Mouse (Mus musculus): ENCODE data around the gene Cct7.
A peak's percentile ranks its signal among the peaks of the same experiment; 100 is the strongest.

Gene Cct7

GRCm38 (mm10) chr6:85452411-85452665 is 1.0 kb downstream of the Cct7 start:
- no peak for DNase-seq (ENCODE audit: inconsistent ontology term)

GRCm38 (mm10) chr6:85452816-85453215 is 1.5 kb downstream of the Cct7 start:
- DNase-seq (ENCODE audit: inconsistent ontology term): peak; percentile 34

- no peak for DNase-seq (ENCODE audit: inconsistent ontology term)
These were observed 8.3 kb downstream of the Cct7 start for GRCm38 (mm10) chr6:85459621-85460020.

- DNase-seq (ENCODE audit: inconsistent ontology term): no peak
These were observed 14.1 kb downstream of the Cct7 start for GRCm38 (mm10) chr6:85465381-85465780.

- DNase-seq (ENCODE audit: inconsistent ontology term): no peak
These were observed 18.5 kb downstream of the Cct7 start for GRCm38 (mm10) chr6:85469660-85470430.

GRCm38 (mm10) chr6:85471962-85472361 is 20.6 kb downstream of the Cct7 start:
- no peak for DNase-seq (ENCODE audit: inconsistent ontology term)

- DNase-seq (ENCODE audit: inconsistent ontology term): no peak
These were observed 21.2 kb downstream of the Cct7 start for GRCm38 (mm10) chr6:85472542-85472941.

- no peak for DNase-seq (ENCODE audit: inconsistent ontology term)
These were observed 24.3 kb downstream of the Cct7 start for GRCm38 (mm10) chr6:85475581-85475980.

- no peak for DNase-seq (ENCODE audit: inconsistent ontology term)
These were observed 26.1 kb downstream of the Cct7 start for GRCm38 (mm10) chr6:85477366-85477917.

- DNase-seq (ENCODE audit: inconsistent ontology term): no peak
These were observed 27.1 kb downstream of the Cct7 start for GRCm38 (mm10) chr6:85478416-85478815.

- no peak for DNase-seq (ENCODE audit: inconsistent ontology term)
These were observed 28.7 kb downstream of the Cct7 start for GRCm38 (mm10) chr6:85479979-85480378.

- no peak for DNase-seq (ENCODE audit: inconsistent ontology term)
These were observed 29.4 kb downstream of the Cct7 start for GRCm38 (mm10) chr6:85480685-85481084.

- peak; percentile 6 for DNase-seq (ENCODE audit: inconsistent ontology term)
These were observed 32.8 kb downstream of the Cct7 start for GRCm38 (mm10) chr6:85483843-85484721.

- DNase-seq (ENCODE audit: inconsistent ontology term): no peak
These were observed 34.4 kb downstream of the Cct7 start for GRCm38 (mm10) chr6:85485738-85486137.

- DNase-seq (ENCODE audit: inconsistent ontology term): no peak
These were observed 37.2 kb downstream of the Cct7 start for GRCm38 (mm10) chr6:85488510-85488909.

GRCm38 (mm10) chr6:85489717-85490116 is 38.4 kb downstream of the Cct7 start:
- no peak for DNase-seq (ENCODE audit: inconsistent ontology term)

- no peak for DNase-seq (ENCODE audit: inconsistent ontology term)
These were observed 38.9 kb downstream of the Cct7 start for GRCm38 (mm10) chr6:85490252-85490651.

- DNase-seq (ENCODE audit: inconsistent ontology term): no peak
These were observed 40.3 kb downstream of the Cct7 start for GRCm38 (mm10) chr6:85491606-85492005.

- no peak for DNase-seq (ENCODE audit: inconsistent ontology term)
These were observed 45.7 kb downstream of the Cct7 start for GRCm38 (mm10) chr6:85496976-85497375.

GRCm38 (mm10) chr6:85498147-85498546 is 46.8 kb downstream of the Cct7 start:
- DNase-seq (ENCODE audit: inconsistent ontology term): no peak

GRCm38 (mm10) chr6:85500416-85500815 is 49.1 kb downstream of the Cct7 start:
- DNase-seq (ENCODE audit: inconsistent ontology term): no peak

GRCm38 (mm10) chr6:85501571-85502102 is 50.3 kb downstream of the Cct7 start:
- no peak for DNase-seq (ENCODE audit: inconsistent ontology term)

All from Muller cell, postnatal 12 days (primary cell).